In genomic region chr11:87043052-87043451, GRCm38 (mm10) we compare ENCODE assay signal across 24 mouse cellular contexts. TPM values are rescaled to one million over a fixed set of nuclear protein-coding genes. Genes with fewer than 3 reads are reported as not detected.
DNase-seq lines count a peak whose midpoint lies in the region; ATAC-seq and TF ChIP-seq lines count a peak whose summit lies in the region.
"Had no signal": no experiment of that assay in that cellular context is flagged by ENCODE, and none has a peak within 500 bp of the region (broad histone marks: within the 10 kb centered on the region; RNA-seq: fewer than 3 reads in every experiment).

No protein-coding gene starts in this region.

- in situ Hi-C loops in ES-E14 (cut with MboI; ENCODE audit: low sequenced_read_pairs in 2 of 2, unreplicated experiment in 2 of 2): no loop called here

- intact Hi-C loops in left cerebral cortex, adult 2 months (cut with DNase I): no loop called here

- no peak for TF ChIP-seq CTCF in small intestine, adult 2 months (IDR thresholded peaks at IDR 0.05; ENCODE audit: extremely low read depth, insufficient read length, insufficient replicate concordance, low read depth, low read length)
- no peak for TF ChIP-seq CTCF in left cerebral cortex, adult 2 months (IDR thresholded peaks at IDR 0.05)

- H3K4me3 ChIP-seq in ES-E14 (ENCODE audit: insufficient read depth in 1 of 2, low read depth in 1 of 2, low read length in 2 of 2, poor library complexity in 1 of 2, severe bottlenecking in 1 of 2): no peak overlapping the region
- H3K4me3 ChIP-seq in small intestine, adult 2 months (ENCODE audit: low read depth, low read length): no peak overlapping the region
- no peak overlapping the region for H3K4me3 ChIP-seq in left cerebral cortex, adult 2 months

- no peak for DNase-seq in ES-E14 (ENCODE audit: low read depth, low spot score)
- DNase-seq in adrenal gland, adult (ENCODE audit: inconsistent age in 2 of 2, low spot score in 1 of 2): no peak
- DNase-seq in left cerebral cortex, adult 2 months (ENCODE audit: extremely low spot score in 1 of 2, low spot score in 2 of 2): no peak
- DNase-seq in left cerebral cortex, adult 11 months (ENCODE audit: low spot score): no peak
- DNase-seq in left cerebral cortex, adult 18-20 months (ENCODE audit: low spot score in 2 of 2): no peak
- DNase-seq: adrenal gland, adult 2 months; adrenal gland, adult 8-10 months; adrenal gland, postnatal 10 days; adrenal gland, postnatal 14 days; adrenal gland, postnatal 25 days; adrenal gland, postnatal 36 days; B cell, adult 2 months; cerebellum, adult 11 months; cerebellum, adult 11-12 months; cerebellum, adult 18-20 months; cerebellum, adult 2 months had no signal

- no peak for TF ChIP-seq POLR2A in small intestine, adult 2 months (IDR thresholded peaks at IDR 0.05; ENCODE audit: low read depth, low read length)

- H3K9ac ChIP-seq in ES-E14 (ENCODE audit: insufficient read depth, low read depth, low read length, poor library complexity, severe bottlenecking): no peak overlapping the region

- H3K9me3 ChIP-seq in ES-E14 (ENCODE audit: control insufficient read depth, insufficient read depth, low read depth, low read length): no peaks in the 10 kb centered on the region
- H3K9me3 ChIP-seq: G1E had no signal

- H3K36me3 ChIP-seq in ES-E14 (ENCODE audit: control insufficient read depth, insufficient read depth, low read length, poor library complexity, severe bottlenecking): no peaks in the 10 kb centered on the region
- peaks cover 41% of the 10 kb centered on the region for H3K36me3 ChIP-seq in small intestine, adult 2 months (ENCODE audit: control insufficient read depth, insufficient read depth, low read length)
- H3K36me3 ChIP-seq: G1E had no signal

- no peaks in the 10 kb centered on the region; a peak in 1 of 4 replicates for H3K4me1 ChIP-seq in ES-E14 (ENCODE audit: control insufficient read depth in 2 of 2, insufficient read depth in 2 of 2, low read length in 2 of 2, poor library complexity in 1 of 2)
- peaks cover 31% of the 10 kb centered on the region for H3K4me1 ChIP-seq in small intestine, adult 2 months (ENCODE audit: control insufficient read depth, insufficient read depth, insufficient read length, low read length)

- WGBS in small intestine, adult 2 months: 77% methylated on average over 3 of the region's 3 CpGs

- H3K27me3 ChIP-seq in small intestine, adult 2 months (ENCODE audit: control insufficient read depth, insufficient read depth, low read length): no peaks in the 10 kb centered on the region
- H3K27me3 ChIP-seq: CH12.LX, Patski had no signal

- no peak overlapping the region for H3K27ac ChIP-seq in ES-E14 (ENCODE audit: insufficient read depth, low read depth, low read length, poor library complexity, severe bottlenecking)
- peak overlapping the region; percentile 78; the same call in 1 of the 2 replicates for H3K27ac ChIP-seq in small intestine, adult 2 months (ENCODE audit: insufficient read depth, low read depth, low read length)
- H3K27ac ChIP-seq in left cerebral cortex, adult 2 months: no peak overlapping the region

- ATAC-seq in erythroblast, adult 5-6 weeks (replicated peaks; ENCODE audit: low FRiP score, poor library complexity, severe bottlenecking): 0 out of 2 replicates have a peak, but pooled peaks have one; percentile 55
- 0 out of 2 replicates have a peak, but pooled peaks have one; percentile 22 for ATAC-seq in erythroid progenitor cell, adult 5-6 weeks (replicated peaks; ENCODE audit: low FRiP score, poor library complexity, severe bottlenecking)
- ATAC-seq: activated CD4-positive, CD25-positive, alpha-beta regulatory T cell, adult 4 months; CD4-positive, CD25-positive, alpha-beta regulatory T cell, adult 4 months; Patski had no signal

TF ChIP-seq in ES-E14, 5 proteins besides CTCF, POLR2A, EP300 and RAD21:
- TF ChIP-seq MAFK (IDR thresholded peaks at IDR 0.05; ENCODE audit: insufficient read depth, low read depth, low read length): peak; percentile 61
- TF ChIP-seq CHD2 (IDR thresholded peaks at IDR 0.05; ENCODE audit: low read depth, low read length): no peak

RNA-seq across cellular contexts. Expression of gene Gdpd1, which starts 30.8 kb away (rescaled TPM):
- 2.6 and 5.0 TPM in 2 replicates for total RNA-seq in ES-E14 (2012; rRNA removed)
- 1.2 TPM in 1 of 2 replicates, not detected in the other for total RNA-seq in erythroblast, adult 5-6 weeks (2015; ENCODE audit: low replicate concordance)
- 1.3 TPM in 1 of 2 replicates, not detected in the other for total RNA-seq in erythroblast, adult 5-6 weeks (2017; ENCODE audit: low replicate concordance)
- total RNA-seq in erythroid progenitor cell, adult 5-6 weeks (2015; ENCODE audit: low replicate concordance): 5.0 and 8.4 TPM in 2 replicates
- total RNA-seq in erythroid progenitor cell, adult 5-6 weeks (2017; ENCODE audit: low replicate concordance): 3.3 and 5.7 TPM in 2 replicates
- polyA plus RNA-seq in small intestine, adult 2 months (2012; rRNA removed): 10.6 and 61.1 TPM in 2 replicates
- 10 to 100 TPM; 40.1 to 42.4 TPM for total RNA-seq in left cerebral cortex, adult 2 months (2021)
- total RNA-seq in left cerebral cortex, adult 18-20 months (2021): 10 to 100 TPM; 39.8 to 40.2 TPM

RNA-seq across cellular contexts. Expression of gene Smg8, which starts 43.5 kb away (rescaled TPM):
- total RNA-seq in ES-E14 (2012; rRNA removed): 30.9 and 33.5 TPM in 2 replicates
- 3.3 and 5.2 TPM in 2 replicates for total RNA-seq in erythroblast, adult 5-6 weeks (2015; ENCODE audit: low replicate concordance)
- total RNA-seq in erythroblast, adult 5-6 weeks (2017; ENCODE audit: low replicate concordance): 4.1 and 5.4 TPM in 2 replicates
- 2.2 and 3.4 TPM in 2 replicates for total RNA-seq in erythroid progenitor cell, adult 5-6 weeks (2015; ENCODE audit: low replicate concordance)
- 5.8 and 6.2 TPM in 2 replicates for total RNA-seq in erythroid progenitor cell, adult 5-6 weeks (2017; ENCODE audit: low replicate concordance)
- polyA plus RNA-seq in small intestine, adult 2 months (2012; rRNA removed): 1.8 and 2.4 TPM in 2 replicates
- total RNA-seq in left cerebral cortex, adult 2 months (2021): 10 to 100 TPM; 16.3 to 16.5 TPM
- 10 to 100 TPM; 16.7 to 18.2 TPM for total RNA-seq in left cerebral cortex, adult 18-20 months (2021)

RNA-seq across cellular contexts. Expression of gene Ypel2, which starts 49.5 kb away (rescaled TPM):
- total RNA-seq in ES-E14 (2012; rRNA removed): 3.3 and 3.6 TPM in 2 replicates
- total RNA-seq in erythroblast, adult 5-6 weeks (2015; ENCODE audit: low replicate concordance): 0.19 and 1.5 TPM in 2 replicates
- 0.56 and 0.68 TPM in 2 replicates for total RNA-seq in erythroblast, adult 5-6 weeks (2017; ENCODE audit: low replicate concordance)
- 0.36 and 2.9 TPM in 2 replicates for total RNA-seq in erythroid progenitor cell, adult 5-6 weeks (2015; ENCODE audit: low replicate concordance)
- total RNA-seq in erythroid progenitor cell, adult 5-6 weeks (2017; ENCODE audit: low replicate concordance): 0.13 and 1.5 TPM in 2 replicates
- 1.7 and 5.6 TPM in 2 replicates for polyA plus RNA-seq in small intestine, adult 2 months (2012; rRNA removed)
- 10 to 100 TPM; 42.8 to 45.5 TPM for total RNA-seq in left cerebral cortex, adult 2 months (2021)
- 10 to 100 TPM; 46.1 to 46.4 TPM for total RNA-seq in left cerebral cortex, adult 18-20 months (2021)
